Mouse (Mus musculus) layer of hippocampus, postnatal 10 days (tissue): ENCODE results near the gene Clspn. TPM values are rescaled to one million over a fixed set of nuclear protein-coding genes. Genes with fewer than 3 reads are reported as not detected.

ENCODE experiments used
- DNase-seq, 2 experiments: peaks; one replicate each; pipeline ENCODE4 v3.0.0; 2021; ENCODE audit warnings: low spot score in 2 of 2
- microRNA-seq, 2 experiments: library from miRNA; unstranded; fragments of <30 nt; microRNA quantifications; one replicate each; pipeline ENCODE4 v1.2.0; 2021
- total RNA-seq, 2 experiments: library from RNA; stranded (reverse); gene quantifications; 2 replicates each; pipeline ENCODE4 v1.2.3; 2021

Gene Clspn
- total RNA-seq, 2 experiments from 2014 or later = 1.9 to 3.2 TPM

- no peak for DNase-seq
These were observed 75.9 kb downstream of the Clspn start for GRCm38 (mm10) chr4:126632668-126633067.

GRCm38 (mm10) chr4:126636330-126636729 lies 79.6 kb downstream of the Clspn start:
- no peak for DNase-seq

GRCm38 (mm10) chr4:126637446-126637845 lies 80.7 kb downstream of the Clspn start:
- no peak for DNase-seq

- peak; percentile 35 to 40 for DNase-seq
These were observed 82.6 kb downstream of the Clspn start for GRCm38 (mm10) chr4:126639339-126639738.

- no peak for DNase-seq
These were observed 85.2 kb downstream of the Clspn start for GRCm38 (mm10) chr4:126641901-126642300.

Small RNA genes within 50 kb of the gene (microRNA-seq; reads per million reads assigned to microRNA genes)
- 0 reads per million in 2 experiments for gene Mir7119

Other genes with a start within 250 kb of the Clspn start
- 10 to 100 TPM; 28.3 to 28.4 TPM for gene Adprhl2, start 235.2 kb upstream of the Clspn start, total RNA-seq
- gene Tekt2, start 231.2 kb upstream of the Clspn start, total RNA-seq = 1 to 10 TPM; 2.0 to 3.0 TPM
- 10 to 100 TPM; 29.0 to 36.1 TPM for gene Ago3, start 127.4 kb upstream of the Clspn start, total RNA-seq
- 10 to 100 TPM; 80.6 to 83.2 TPM for gene Ago1, start 88.4 kb upstream of the Clspn start, total RNA-seq
- 1 to 10 TPM; 6.9 to 8.4 TPM for gene Ago4, start 23.5 kb upstream of the Clspn start, total RNA-seq
- 10 to 100 TPM; 57.3 to 58.1 TPM for gene 5730409E04Rik, start 52.9 kb downstream of the Clspn start, total RNA-seq
- gene Psmb2, start 120.7 kb downstream of the Clspn start, total RNA-seq = 100 to 1,000 TPM; 145 to 149 TPM
- not detected for gene Tfap2e, start 179.3 kb downstream of the Clspn start, total RNA-seq
- gene Ncdn, start 196.5 kb downstream of the Clspn start, total RNA-seq = 100 to 1,000 TPM; 742 to 746 TPM
- 10 to 100 TPM; 48.1 to 48.9 TPM for gene AU040320, start 196.6 kb downstream of the Clspn start, total RNA-seq